Mouse (Mus musculus): ENCODE measurements around the gene Lzts3. TPM values are rescaled to one million over a fixed set of nuclear protein-coding genes. Genes with fewer than 3 reads are reported as not detected.
"Not testable (repeated sequence)": the region's sequence is repeated elsewhere in the genome, so short reads cannot be mapped to it uniquely, and the experiment has no call there.

Lzts3 gene
- polyA plus RNA-seq, 1 experiment from 2014 or later, result 2.0 TPM

DNA sequence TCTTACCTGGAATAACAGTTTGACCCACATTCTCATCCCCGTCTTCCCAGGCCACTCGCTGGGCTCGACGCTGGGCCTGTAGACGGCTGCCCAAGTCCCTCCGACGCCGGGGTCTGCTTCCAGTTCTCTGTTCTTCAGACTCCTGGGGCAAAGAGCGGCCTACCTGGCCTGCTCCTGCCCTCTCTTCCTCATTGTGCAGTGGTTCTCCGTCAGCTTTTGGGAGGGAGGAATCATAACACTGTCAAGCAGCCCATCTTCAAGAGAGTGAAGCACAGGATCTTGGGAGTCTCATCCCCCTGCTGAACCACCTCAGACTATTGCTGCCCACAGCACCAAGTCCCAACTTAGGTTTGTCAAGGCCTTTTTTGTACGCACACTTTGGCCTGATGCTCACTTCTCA, 20.7 kb upstream of the Lzts3 start:
- H3K27ac ChIP-seq (ENCODE audit: low read length), result no peak overlapping the region
- peaks cover 13% of the 10 kb centered on the region for H3K4me1 ChIP-seq (ENCODE audit: control insufficient read depth, insufficient read depth, low read length)
- WGBS, result 86% methylated on average over 11 of the region's 11 CpGs

DNA sequence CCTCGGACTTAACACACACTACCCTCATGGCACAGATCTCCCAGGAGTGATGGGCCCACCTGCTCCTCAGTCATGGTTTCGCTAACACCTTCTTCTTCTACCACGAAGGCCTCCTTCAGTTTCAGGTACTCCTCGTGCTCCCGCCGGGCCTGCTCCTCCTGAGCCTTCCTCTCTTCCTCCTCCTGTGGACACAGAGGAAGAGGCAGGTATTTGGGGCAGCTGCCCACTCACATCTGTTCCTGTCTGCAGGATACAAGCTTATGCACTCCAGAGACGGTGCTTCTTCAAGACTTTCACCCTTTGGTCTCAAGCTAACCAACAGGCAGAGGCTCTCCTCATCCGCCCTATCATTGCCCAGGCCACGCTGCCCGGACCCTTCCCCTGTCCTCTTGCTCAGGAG, 15.9 kb upstream of the Lzts3 start:
- Histone ChIP-seq H3K4me3 (ENCODE audit: low read length) (no peak overlapping the region), H3K9me3 (replicated peaks; ENCODE audit: control insufficient read depth, low read length) (no peaks in the 10 kb centered on the region), H3K9ac (ENCODE audit: low read length) (no peak overlapping the region), H3K27me3 (ENCODE audit: control insufficient read depth, insufficient read depth, low read length) (no peaks in the 10 kb centered on the region), H3K27ac (ENCODE audit: low read length) (no peak overlapping the region), H3K4me1 (ENCODE audit: control insufficient read depth, insufficient read depth, low read length) (peaks cover 3% of the 10 kb centered on the region), H3K4me2 (ENCODE audit: low read depth, low read length) (no peak overlapping the region), H3K36me3 (ENCODE audit: control insufficient read depth, insufficient read depth) (peaks cover 51% of the 10 kb centered on the region)
- 97% methylated on average over 10 of the region's 10 CpGs for WGBS
- ATAC-seq (replicated peaks; ENCODE audit: extremely low read depth, insufficient read depth, low FRiP score), result no peak

More for the DNA sequence above, 20.7 kb upstream of the Lzts3 start:
- Histone ChIP-seq H3K27me3 (ENCODE audit: control insufficient read depth, insufficient read depth, low read length) (no peaks in the 10 kb centered on the region), H3K9ac (ENCODE audit: low read length) (peak overlapping the region; percentile 24), H3K9me3 (replicated peaks; ENCODE audit: control insufficient read depth, low read length) (no peaks in the 10 kb centered on the region), H3K4me2 (ENCODE audit: low read depth, low read length) (peak overlapping the region; percentile 87), H3K4me3 (ENCODE audit: low read length) (peak overlapping the region; percentile 80; the same call in 1 of the 2 replicates), H3K36me3 (ENCODE audit: control insufficient read depth, insufficient read depth) (peaks cover 26% of the 10 kb centered on the region)
- no peak for ATAC-seq (replicated peaks; ENCODE audit: extremely low read depth, insufficient read depth, low FRiP score)

DNA sequence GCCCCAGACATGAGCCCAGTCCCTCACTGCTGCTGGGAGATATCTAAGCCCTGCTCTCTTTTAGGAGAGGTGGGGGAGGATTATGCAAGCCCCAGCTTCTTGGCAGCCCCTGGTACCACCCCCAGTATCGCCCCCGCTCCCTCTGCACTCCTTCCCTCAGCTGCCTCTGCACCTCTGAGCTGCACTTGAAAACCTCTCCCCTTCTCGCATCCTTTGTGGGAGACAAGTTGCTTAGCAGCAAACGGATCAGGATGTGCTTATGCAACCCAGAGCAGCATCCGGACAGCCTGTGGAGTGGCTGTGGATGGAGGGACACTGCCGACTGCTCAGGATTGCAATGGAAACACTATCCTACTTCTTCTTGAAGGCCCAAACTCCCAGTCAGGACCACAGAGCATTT, 14.9 kb upstream of the Lzts3 start:
- 80% methylated on average over 6 of the region's 6 CpGs for WGBS
- no peak for ATAC-seq (replicated peaks; ENCODE audit: extremely low read depth, insufficient read depth, low FRiP score)
- no peaks in the 10 kb centered on the region for H3K27me3 ChIP-seq (ENCODE audit: control insufficient read depth, insufficient read depth, low read length)
- no peaks in the 10 kb centered on the region for H3K4me1 ChIP-seq (ENCODE audit: control insufficient read depth, insufficient read depth, low read length)
- no peak overlapping the region for H3K4me2 ChIP-seq (ENCODE audit: low read depth, low read length)
- H3K4me3 ChIP-seq (ENCODE audit: low read length), result no peak overlapping the region
- no peaks in the 10 kb centered on the region for H3K9me3 ChIP-seq (replicated peaks; ENCODE audit: control insufficient read depth, low read length)
- H3K27ac ChIP-seq (ENCODE audit: low read length), result no peak overlapping the region
- no peak overlapping the region for H3K9ac ChIP-seq (ENCODE audit: low read length)
- peaks cover 54% of the 10 kb centered on the region for H3K36me3 ChIP-seq (ENCODE audit: control insufficient read depth, insufficient read depth)

- no peaks in the 10 kb centered on the region for H3K4me1 ChIP-seq (ENCODE audit: control insufficient read depth, insufficient read depth, low read length)
- no peak for ATAC-seq (replicated peaks; ENCODE audit: extremely low read depth, insufficient read depth, low FRiP score)
- no peaks in the 10 kb centered on the region for H3K9me3 ChIP-seq (replicated peaks; ENCODE audit: control insufficient read depth, low read length)
- no peaks in the 10 kb centered on the region for H3K27me3 ChIP-seq (ENCODE audit: control insufficient read depth, insufficient read depth, low read length)
- H3K27ac ChIP-seq (ENCODE audit: low read length), result no peak overlapping the region
- no peak overlapping the region for H3K4me2 ChIP-seq (ENCODE audit: low read depth, low read length)
- H3K9ac ChIP-seq (ENCODE audit: low read length), result no peak overlapping the region
- H3K36me3 ChIP-seq (ENCODE audit: control insufficient read depth, insufficient read depth), result peaks cover 50% of the 10 kb centered on the region
- 87% methylated on average over 9 of the region's 9 CpGs for WGBS
- H3K4me3 ChIP-seq (ENCODE audit: low read length), result no peak overlapping the region
Measured at GRCm38 (mm10) chr2:130656536-130656935, 13.9 kb upstream of the Lzts3 start.

GRCm38 (mm10) chr2:130655660-130656339, 13.2 kb upstream of the Lzts3 start:
- H3K9me3 ChIP-seq (replicated peaks; ENCODE audit: control insufficient read depth, low read length), result no peaks in the 10 kb centered on the region
- no peak overlapping the region for H3K4me2 ChIP-seq (ENCODE audit: low read depth, low read length)
- H3K4me1 ChIP-seq (ENCODE audit: control insufficient read depth, insufficient read depth, low read length), result no peaks in the 10 kb centered on the region
- no peaks in the 10 kb centered on the region for H3K27me3 ChIP-seq (ENCODE audit: control insufficient read depth, insufficient read depth, low read length)
- ATAC-seq (replicated peaks; ENCODE audit: extremely low read depth, insufficient read depth, low FRiP score), result no peak
- no peak overlapping the region for H3K9ac ChIP-seq (ENCODE audit: low read length)
- peaks cover 45% of the 10 kb centered on the region for H3K36me3 ChIP-seq (ENCODE audit: control insufficient read depth, insufficient read depth)
- no peak overlapping the region for H3K27ac ChIP-seq (ENCODE audit: low read length)
- H3K4me3 ChIP-seq (ENCODE audit: low read length), result no peak overlapping the region
- WGBS, result 84% methylated on average over 6 of the region's 6 CpGs

- WGBS, result 78% methylated on average over 1 of the region's 1 CpGs
- ATAC-seq (replicated peaks; ENCODE audit: extremely low read depth, insufficient read depth, low FRiP score), result no peak
- Histone ChIP-seq H3K9ac (ENCODE audit: low read length) (no peak overlapping the region), H3K4me3 (ENCODE audit: low read length) (no peak overlapping the region), H3K36me3 (ENCODE audit: control insufficient read depth, insufficient read depth) (peaks cover 44% of the 10 kb centered on the region), H3K4me2 (ENCODE audit: low read depth, low read length) (no peak overlapping the region), H3K27me3 (ENCODE audit: control insufficient read depth, insufficient read depth, low read length) (no peaks in the 10 kb centered on the region), H3K27ac (ENCODE audit: low read length) (no peak overlapping the region), H3K4me1 (ENCODE audit: control insufficient read depth, insufficient read depth, low read length) (no peaks in the 10 kb centered on the region), H3K9me3 (replicated peaks; ENCODE audit: control insufficient read depth, low read length) (no peaks in the 10 kb centered on the region)
Measured at GRCm38 (mm10) chr2:130653760-130654159, 11.2 kb upstream of the Lzts3 start.

- Histone ChIP-seq H3K4me3 (ENCODE audit: low read length) (no peak overlapping the region), H3K9me3 (replicated peaks; ENCODE audit: control insufficient read depth, low read length) (no peaks in the 10 kb centered on the region), H3K9ac (ENCODE audit: low read length) (no peak overlapping the region), H3K36me3 (ENCODE audit: control insufficient read depth, insufficient read depth) (peaks cover 40% of the 10 kb centered on the region), H3K27me3 (ENCODE audit: control insufficient read depth, insufficient read depth, low read length) (no peaks in the 10 kb centered on the region), H3K4me2 (ENCODE audit: low read depth, low read length) (no peak overlapping the region), H3K27ac (ENCODE audit: low read length) (no peak overlapping the region), H3K4me1 (ENCODE audit: control insufficient read depth, insufficient read depth, low read length) (no peaks in the 10 kb centered on the region)
- ATAC-seq (replicated peaks; ENCODE audit: extremely low read depth, insufficient read depth, low FRiP score), result no peak
- WGBS, result 84% methylated on average over 2 of the region's 2 CpGs
Measured at GRCm38 (mm10) chr2:130653303-130653702, 10.7 kb upstream of the Lzts3 start.

DNA sequence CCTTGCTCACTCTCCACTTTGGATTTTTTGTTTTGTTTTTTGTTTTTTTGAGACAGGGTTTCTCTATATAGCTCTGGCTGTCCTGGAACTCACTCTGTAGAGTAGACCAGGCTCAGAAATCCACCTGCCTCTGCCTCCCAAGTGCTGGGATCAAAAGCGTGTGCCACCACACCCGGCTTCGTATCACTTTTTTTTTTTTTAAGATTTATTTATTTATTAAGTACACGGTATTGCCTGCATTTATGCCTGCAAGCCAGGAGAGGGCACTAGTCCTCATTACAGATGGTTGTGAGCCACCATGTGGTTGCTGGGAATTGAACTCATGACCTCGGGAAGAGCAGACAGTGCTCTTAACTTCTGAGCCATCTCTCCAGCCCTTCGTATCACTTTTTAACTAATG, 6.4 kb upstream of the Lzts3 start:
- not testable (repeated sequence) for H3K9me3 ChIP-seq (replicated peaks; ENCODE audit: control insufficient read depth, low read length); H3K27me3 ChIP-seq (ENCODE audit: control insufficient read depth, insufficient read depth, low read length); H3K4me1 ChIP-seq (ENCODE audit: control insufficient read depth, insufficient read depth, low read length); H3K9ac ChIP-seq (ENCODE audit: low read length); ATAC-seq (replicated peaks; ENCODE audit: extremely low read depth, insufficient read depth, low FRiP score); H3K27ac ChIP-seq (ENCODE audit: low read length); H3K4me2 ChIP-seq (ENCODE audit: low read depth, low read length); H3K4me3 ChIP-seq (ENCODE audit: low read length)
- WGBS, result 85% methylated on average over 6 of the region's 6 CpGs
- peaks cover 16% of the 10 kb centered on the region for H3K36me3 ChIP-seq (ENCODE audit: control insufficient read depth, insufficient read depth)

DNA sequence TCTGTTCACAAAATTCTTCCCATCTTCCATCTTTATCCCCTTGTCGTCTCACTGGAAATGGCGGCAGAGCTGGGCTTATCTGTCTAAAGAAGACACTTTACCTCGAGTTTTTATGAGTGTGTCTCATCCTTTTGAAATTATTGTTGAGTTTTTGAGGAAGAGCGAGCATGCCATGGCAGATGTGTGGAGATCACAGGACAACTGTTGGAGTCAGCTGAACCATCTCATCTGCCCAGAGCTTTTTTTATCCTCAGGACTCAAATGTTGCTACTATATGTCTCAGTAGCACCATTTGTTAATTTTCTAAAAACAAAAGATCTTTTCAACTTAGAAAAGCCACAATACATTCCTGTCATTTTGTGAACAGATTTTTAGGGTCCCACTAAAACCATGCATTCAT, 2.6 kb upstream of the Lzts3 start:
- ATAC-seq (replicated peaks; ENCODE audit: extremely low read depth, insufficient read depth, low FRiP score), result no peak
- no peak overlapping the region for H3K4me3 ChIP-seq (ENCODE audit: low read length)
- 73% methylated on average over 4 of the region's 4 CpGs for WGBS
- H3K27me3 ChIP-seq (ENCODE audit: control insufficient read depth, insufficient read depth, low read length), result 0 out of 2 replicates have a peak, but pooled peaks cover 2% of the 10 kb centered on the region
- no peaks in the 10 kb centered on the region for H3K9me3 ChIP-seq (replicated peaks; ENCODE audit: control insufficient read depth, low read length)
- no peak overlapping the region for H3K27ac ChIP-seq (ENCODE audit: low read length)
- H3K4me2 ChIP-seq (ENCODE audit: low read depth, low read length), result no peak overlapping the region
- peaks cover 5% of the 10 kb centered on the region; the same call in 1 of the 2 replicates for H3K4me1 ChIP-seq (ENCODE audit: control insufficient read depth, insufficient read depth, low read length)
- H3K9ac ChIP-seq (ENCODE audit: low read length), result no peak overlapping the region
- peaks cover 4% of the 10 kb centered on the region for H3K36me3 ChIP-seq (ENCODE audit: control insufficient read depth, insufficient read depth)

Data from heart, embryonic 16.5 days (tissue).